Mouse (Mus musculus): ENCODE data around the gene Arhgef17. TPM values are rescaled to one million over a fixed set of nuclear protein-coding genes. Genes with fewer than 3 reads are reported as not detected.
A peak's percentile ranks its signal among the peaks of the same experiment; 100 is the strongest.

Arhgef17 gene
- polyA plus RNA-seq, 1 experiment from 2014 or later = 11.0 TPM

Small RNAs within 50 kb of the gene (microRNA-seq; reads per million reads assigned to microRNA genes)
- gene Mir3102 = 169 reads per million, percentile 59 among the genes with 10 or more reads in this experiment

Other genes with a start within 250 kb of the Arhgef17 start
- 51.8 and 53.4 TPM in 2 replicates for gene Fam168a, start 225.5 kb downstream of the Arhgef17 start, polyA plus RNA-seq (2016; fragmentation: Nextera tagmentation; extraction: Ambion mirVana)
- 3.4 and 4.1 TPM in 2 replicates for gene Relt, start 68.7 kb downstream of the Arhgef17 start, polyA plus RNA-seq (2016; fragmentation: Nextera tagmentation; extraction: Ambion mirVana)
- gene P2ry6, start 42.5 kb upstream of the Arhgef17 start, polyA plus RNA-seq (2016; fragmentation: Nextera tagmentation; extraction: Ambion mirVana) = 2.7 and 3.6 TPM in 2 replicates
- gene P2ry2, start 80.8 kb upstream of the Arhgef17 start, polyA plus RNA-seq (2016; fragmentation: Nextera tagmentation; extraction: Ambion mirVana) = 0.83 and 1.2 TPM in 2 replicates
- 29.4 and 31.5 TPM in 2 replicates for gene Fchsd2, start 160.8 kb upstream of the Arhgef17 start, polyA plus RNA-seq (2016; fragmentation: Nextera tagmentation; extraction: Ambion mirVana)